Mouse (Mus musculus): ENCODE results near the gene Cpne7. TPM values are rescaled to one million over a fixed set of nuclear protein-coding genes. Genes with fewer than 3 reads are reported as not detected.

The Cpne7 gene
- total and polyA plus RNA-seq, 3 experiments = 3.5 to 4.5 TPM; not detected in 1

GRCm38 (mm10) chr8:123082993-123083392 is 34.2 kb upstream of the Cpne7 start:
- H3K36me3 ChIP-seq (ENCODE audit: control insufficient read depth in 1 of 2, insufficient read depth in 2 of 2, low read length in 2 of 2) = no peaks in the 10 kb centered on the region; a peak in 1 of 4 replicates
- no peaks in the 10 kb centered on the region for H3K4me1 ChIP-seq (ENCODE audit: control insufficient read depth in 1 of 2, insufficient read depth in 2 of 2, low read length in 2 of 2)
- H3K4me3 ChIP-seq (ENCODE audit: control insufficient read depth in 1 of 2, insufficient read depth in 1 of 2, low read depth in 2 of 2, low read length in 2 of 2) = no peak overlapping the region
- no peaks in the 10 kb centered on the region for H3K9me3 ChIP-seq (replicated peaks; ENCODE audit: insufficient read depth, low read length)
- DNase-seq (ENCODE audit: low read depth, low spot score) = no peak
- no peak overlapping the region for H3K27ac ChIP-seq (ENCODE audit: control insufficient read depth, low read depth, low read length)
- TF ChIP-seq JUND (IDR thresholded peaks at IDR 0.05; ENCODE audit: low read depth, low read length) (no peak), NELFE (IDR thresholded peaks at IDR 0.05; ENCODE audit: low read depth, low read length) (no peak), EP300 (IDR thresholded peaks at IDR 0.05; ENCODE audit: low read depth in 1 of 2, low read length in 2 of 2) (no peak), HCFC1 (IDR thresholded peaks at IDR 0.05; ENCODE audit: low read depth, low read length) (no peak)
- H3K9ac ChIP-seq (ENCODE audit: control insufficient read depth, low read depth, low read length, poor library complexity, severe bottlenecking) = no peak overlapping the region
- no peaks in the 10 kb centered on the region for H3K79me2 ChIP-seq (ENCODE audit: control insufficient read depth, insufficient read depth, low read length, poor library complexity)
- no peaks in the 10 kb centered on the region for H3K27me3 ChIP-seq (ENCODE audit: control insufficient read depth in 1 of 2, insufficient read depth in 2 of 2, low read length in 2 of 2)

- no peak overlapping the region for H3K9ac ChIP-seq (ENCODE audit: control insufficient read depth, low read depth, low read length, poor library complexity, severe bottlenecking)
- TF ChIP-seq E2F4 (IDR thresholded peaks at IDR 0.05; ENCODE audit: borderline replicate concordance, low read depth, low read length) (no peak), EP300 (IDR thresholded peaks at IDR 0.05; ENCODE audit: low read depth in 1 of 2, low read length in 2 of 2) (no peak), MYB (IDR thresholded peaks at IDR 0.05; ENCODE audit: low read depth, low read length) (no peak), POLR2AphosphoS2 (IDR thresholded peaks at IDR 0.05; ENCODE audit: low read length) (no peak), NRF1 (IDR thresholded peaks at IDR 0.05; ENCODE audit: insufficient read depth, low read depth, low read length, poor library complexity, severe bottlenecking) (no peak), CHD2 (IDR thresholded peaks at IDR 0.05; ENCODE audit: low read length) (no peak), MEF2A (IDR thresholded peaks at IDR 0.05; ENCODE audit: extremely low read depth, insufficient replicate concordance, low read depth, low read length, poor library complexity, severe bottlenecking) (no peak), SMC3 (IDR thresholded peaks at IDR 0.05; ENCODE audit: low read depth, low read length) (no peak), CTCF (IDR thresholded peaks at IDR 0.05 in 2 of 3, conservative IDR thresholded peaks at IDR 0.05 in 1 of 3; ENCODE audit: control insufficient read depth in 1 of 3, insufficient read depth in 1 of 3, low read depth in 2 of 3, low read length in 3 of 3, poor library complexity in 1 of 3, severe bottlenecking in 1 of 3) (no peak)
These were observed 33.6 kb upstream of the Cpne7 start for GRCm38 (mm10) chr8:123083610-123084009.

GRCm38 (mm10) chr8:123087289-123087688 is 29.9 kb upstream of the Cpne7 start:
- Histone ChIP-seq H3K9ac (ENCODE audit: control insufficient read depth, low read depth, low read length, poor library complexity, severe bottlenecking) (no peak overlapping the region), H3K27ac (ENCODE audit: control insufficient read depth, low read depth, low read length) (no peak overlapping the region), H3K9me3 (replicated peaks; ENCODE audit: insufficient read depth, low read length) (no peaks in the 10 kb centered on the region), H3K36me3 (ENCODE audit: control insufficient read depth in 1 of 2, insufficient read depth in 2 of 2, low read length in 2 of 2) (no peaks in the 10 kb centered on the region; a peak in 1 of 4 replicates), H3K4me3 (ENCODE audit: control insufficient read depth in 1 of 2, insufficient read depth in 1 of 2, low read depth in 2 of 2, low read length in 2 of 2) (no peak overlapping the region), H3K4me1 (ENCODE audit: control insufficient read depth in 1 of 2, insufficient read depth in 2 of 2, low read length in 2 of 2) (no peaks in the 10 kb centered on the region), H3K79me2 (ENCODE audit: control insufficient read depth, insufficient read depth, low read length, poor library complexity) (no peaks in the 10 kb centered on the region), H3K27me3 (ENCODE audit: control insufficient read depth in 1 of 2, insufficient read depth in 2 of 2, low read length in 2 of 2) (no peaks in the 10 kb centered on the region)
- no peak for TF ChIP-seq ZMIZ1 (IDR thresholded peaks at IDR 0.05; ENCODE audit: low read depth, low read length)
- DNase-seq (ENCODE audit: low read depth, low spot score) = no peak

More at GRCm38 (mm10) chr8:123083610-123084009, 33.6 kb upstream of the Cpne7 start:
- DNase-seq (ENCODE audit: low read depth, low spot score) = no peak
- Histone ChIP-seq H3K4me3 (ENCODE audit: control insufficient read depth in 1 of 2, insufficient read depth in 1 of 2, low read depth in 2 of 2, low read length in 2 of 2) (no peak overlapping the region), H3K79me2 (ENCODE audit: control insufficient read depth, insufficient read depth, low read length, poor library complexity) (no peaks in the 10 kb centered on the region), H3K9me3 (replicated peaks; ENCODE audit: insufficient read depth, low read length) (no peaks in the 10 kb centered on the region), H3K27ac (ENCODE audit: control insufficient read depth, low read depth, low read length) (no peak overlapping the region), H3K27me3 (ENCODE audit: control insufficient read depth in 1 of 2, insufficient read depth in 2 of 2, low read length in 2 of 2) (no peaks in the 10 kb centered on the region), H3K4me1 (ENCODE audit: control insufficient read depth in 1 of 2, insufficient read depth in 2 of 2, low read length in 2 of 2) (no peaks in the 10 kb centered on the region), H3K36me3 (ENCODE audit: control insufficient read depth in 1 of 2, insufficient read depth in 2 of 2, low read length in 2 of 2) (no peaks in the 10 kb centered on the region)
